Mouse (Mus musculus) embryonic facial prominence, embryonic 11.5 days (tissue): Measurements from ENCODE around the gene Atp6v1c2. TPM values are rescaled to one million over a fixed set of nuclear protein-coding genes. Genes with fewer than 3 reads are reported as not detected.

Source experiments
- ATAC-seq: fragments of 200-750 bp; cut with Nextera tagmentation; replicated peaks from 2 replicates; pipeline ENCODE4 v1.8.0; 2017; ENCODE audit warnings: low read depth; ENCODE audit not compliant: insufficient number of reproducible peaks, low FRiP score, low TSS enrichment
- DNase-seq: peaks from one replicate; pipeline ENCODE4 v3.0.0-alpha.2; 2015; ENCODE audit warnings: low spot score
- H3K27ac ChIP-seq: fragments of 300-500 bp; sonication (generic); replicated peaks from 2 replicates; pipeline ENCODE4 v1.5.1; 2014; ENCODE audit warnings: mild to moderate bottlenecking, low read depth, low read length, control low read depth
- H3K27me3 ChIP-seq: fragments of 300-500 bp; sonication (generic); 2 replicates; pipeline ENCODE4 v1.6.1; 2014; ENCODE audit warnings: mild to moderate bottlenecking, low read length, moderate library complexity, mixed read lengths; ENCODE audit not compliant: control insufficient read depth, insufficient read depth
- H3K36me3 ChIP-seq: fragments of 300-500 bp; sonication (generic); replicated peaks from 2 replicates; pipeline ENCODE4 v1.6.1; 2014; ENCODE audit warnings: low read depth, mild to moderate bottlenecking, low read length, moderate library complexity, mixed read lengths; ENCODE audit not compliant: control insufficient read depth, insufficient read depth
- H3K4me1 ChIP-seq: fragments of 300-500 bp; sonication (generic); 2 replicates; pipeline ENCODE4 v1.6.1; 2014; ENCODE audit warnings: low read length, mixed read lengths; ENCODE audit not compliant: control insufficient read depth, insufficient read depth
- H3K4me2 ChIP-seq: fragments of 300-500 bp; sonication (generic); 2 replicates; pipeline ENCODE4 v1.6.1; 2014; ENCODE audit warnings: low read depth, mild to moderate bottlenecking, control low read depth, low read length, moderate library complexity
- H3K4me3 ChIP-seq: fragments of 300-500 bp; sonication (generic); 2 replicates; pipeline ENCODE4 v1.5.1; 2014; ENCODE audit warnings: low read depth, low read length, control low read depth
- H3K9ac ChIP-seq: fragments of 300-500 bp; sonication (generic); replicated peaks from 2 replicates; pipeline ENCODE4 v1.6.1; 2014; ENCODE audit warnings: mild to moderate bottlenecking, control low read depth, low read length
- H3K9me3 ChIP-seq: fragments of 300-500 bp; sonication (generic); replicated peaks from 2 replicates; pipeline ENCODE4 v1.6.1; 2016; ENCODE audit warnings: mild to moderate bottlenecking, low read length, inconsistent platforms, mixed read lengths; ENCODE audit not compliant: control insufficient read depth
- WGBS: fragments of 180-500 bp; shearing (Covaris S2); extraction: QIAGEN DNeasy Blood & Tissue Kit; methylation state at CpG from one replicate; pipeline ENCODE4 v1.1.7; 2014; 5-methylcytosine and 5-hydroxymethylcytosine counted together
- polyA plus RNA-seq: library from polyadenylated mRNA; unstranded; fragments of >200 nt; fragmentation: Nextera tagmentation; extraction: Ambion mirVana; gene quantifications from 2 replicates; pipeline ENCODE4 v1.2.1, GENCODE M21; 2014

Gene Atp6v1c2
- polyA plus RNA-seq, 1 experiment from 2014 or later, result 0.49 TPM

GRCm38 (mm10) chr12:17264826-17265225 lies 64.3 kb downstream of the Atp6v1c2 start:
- H3K9me3 ChIP-seq, result no peaks in the 10 kb centered on the region
- WGBS, result 98% methylated on average over 2 of the region's 2 CpGs
- no peak overlapping the region for H3K4me2 ChIP-seq
- H3K9ac ChIP-seq, result no peak overlapping the region
- H3K27me3 ChIP-seq, result no peaks in the 10 kb centered on the region
- H3K36me3 ChIP-seq, result no peaks in the 10 kb centered on the region
- no peak for DNase-seq
- H3K4me1 ChIP-seq, result 0 out of 2 replicates have a peak, but pooled peaks cover 2% of the 10 kb centered on the region
- H3K27ac ChIP-seq, result no peak overlapping the region
- no peak for ATAC-seq
- no peak overlapping the region for H3K4me3 ChIP-seq

DNA sequence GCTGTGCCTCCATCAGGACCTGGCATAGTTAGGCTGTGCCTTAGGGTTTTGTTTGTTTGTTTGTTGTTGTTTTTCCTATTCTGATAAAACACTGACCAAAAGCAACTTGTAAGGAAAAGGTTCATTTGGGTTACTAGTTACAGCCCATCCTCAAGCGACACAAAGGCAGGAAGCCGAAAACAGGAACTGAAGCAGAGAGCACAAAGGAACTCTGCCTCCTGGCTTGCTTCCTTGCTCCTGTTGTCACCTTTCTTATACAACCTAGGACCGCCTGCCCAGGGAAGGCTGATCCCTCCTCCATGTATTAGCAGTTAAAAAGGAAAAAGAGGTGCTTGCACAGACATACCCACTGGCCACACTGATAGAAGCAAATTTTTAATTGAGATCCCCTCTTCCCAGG lies 65.3 kb downstream of the Atp6v1c2 start:
- H3K27ac ChIP-seq, result no peak overlapping the region
- H3K36me3 ChIP-seq, result no peaks in the 10 kb centered on the region
- H3K9ac ChIP-seq, result no peak overlapping the region
- DNase-seq (no peak), ATAC-seq (no peak)
- 80% methylated on average over 3 of the region's 3 CpGs for WGBS
- H3K4me2 ChIP-seq, result no peak overlapping the region
- 0 out of 2 replicates have a peak, but pooled peaks cover 2% of the 10 kb centered on the region for H3K4me1 ChIP-seq
- no peaks in the 10 kb centered on the region for H3K27me3 ChIP-seq
- no peak overlapping the region for H3K4me3 ChIP-seq
- no peaks in the 10 kb centered on the region for H3K9me3 ChIP-seq

DNA sequence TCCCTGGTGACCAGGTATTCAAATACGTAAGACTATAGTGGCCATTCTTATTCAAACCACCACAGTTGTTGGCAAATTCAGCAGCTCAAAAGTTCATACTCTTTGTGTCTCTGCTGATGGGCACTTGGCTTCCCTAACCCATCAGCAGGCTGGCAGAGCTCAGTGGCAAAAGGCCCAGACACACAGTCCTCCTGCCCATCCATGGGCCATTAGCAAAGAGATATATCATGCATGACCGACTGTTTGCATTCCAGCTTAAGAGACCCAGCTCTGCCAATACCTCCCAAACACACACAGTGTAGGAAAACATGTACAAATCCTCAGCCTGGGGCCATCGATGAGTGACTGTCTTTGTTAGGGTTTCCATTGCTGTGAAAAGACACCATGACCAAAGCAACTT lies 68.2 kb downstream of the Atp6v1c2 start:
- Histone ChIP-seq H3K9ac (no peak overlapping the region), H3K4me1 (no peaks in the 10 kb centered on the region), H3K4me3 (no peak overlapping the region), H3K9me3 (no peaks in the 10 kb centered on the region), H3K27ac (no peak overlapping the region), H3K4me2 (no peak overlapping the region), H3K36me3 (no peaks in the 10 kb centered on the region), H3K27me3 (no peaks in the 10 kb centered on the region)
- no peak for ATAC-seq
- no peak for DNase-seq
- 89% methylated on average over 3 of the region's 3 CpGs for WGBS

DNA sequence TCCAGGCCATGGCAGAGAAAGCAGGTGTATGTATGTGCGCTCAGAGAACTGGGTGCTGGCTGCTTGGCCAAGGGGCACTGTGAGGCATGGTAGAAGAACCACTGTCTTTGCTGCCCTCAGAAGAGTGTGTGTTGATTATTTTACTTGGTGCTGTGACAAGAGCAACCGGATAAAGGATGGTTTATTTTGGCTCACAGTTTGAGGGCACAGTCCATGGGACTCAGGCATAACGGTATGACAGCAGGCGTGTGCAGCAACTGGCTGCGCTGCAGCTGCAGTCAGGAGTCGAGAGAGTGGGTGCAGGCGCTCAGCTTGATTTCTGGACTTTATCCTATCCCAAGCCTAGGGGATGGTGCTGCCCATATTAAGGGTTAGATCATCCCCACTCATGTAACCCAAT lies 70.7 kb downstream of the Atp6v1c2 start:
- H3K4me1 ChIP-seq, result no peaks in the 10 kb centered on the region
- WGBS, result 92% methylated on average over 7 of the region's 7 CpGs
- H3K4me2 ChIP-seq, result no peak overlapping the region
- ATAC-seq (no peak), DNase-seq (no peak)
- H3K4me3 ChIP-seq, result no peak overlapping the region
- H3K9ac ChIP-seq, result no peak overlapping the region
- no peaks in the 10 kb centered on the region for H3K9me3 ChIP-seq
- no peak overlapping the region for H3K27ac ChIP-seq
- no peaks in the 10 kb centered on the region for H3K36me3 ChIP-seq
- no peaks in the 10 kb centered on the region for H3K27me3 ChIP-seq

DNA sequence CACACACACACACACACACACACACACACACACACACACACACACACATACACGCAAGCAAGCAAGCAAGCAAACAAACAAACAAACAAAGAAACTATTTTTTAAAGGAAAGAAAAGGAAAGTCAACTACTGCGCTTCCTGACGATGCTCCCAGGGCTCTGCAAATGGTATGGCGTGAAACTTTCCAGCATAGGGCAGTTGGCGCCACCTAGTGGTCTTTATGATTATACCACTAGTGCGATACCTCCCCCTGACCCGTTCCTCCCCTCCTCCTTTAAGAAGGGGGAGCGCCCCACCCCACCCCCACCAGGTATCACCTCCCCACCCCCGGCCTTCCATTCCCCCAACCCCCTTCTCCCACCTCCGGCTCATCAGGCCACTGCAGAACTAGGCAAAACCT lies 72.3 kb downstream of the Atp6v1c2 start:
- 6% methylated on average over 9 of the region's 10 CpGs for WGBS
- Histone ChIP-seq H3K27ac (no peak overlapping the region), H3K9ac (no peak overlapping the region), H3K36me3 (no peaks in the 10 kb centered on the region), H3K4me1 (no peaks in the 10 kb centered on the region), H3K9me3 (no peaks in the 10 kb centered on the region), H3K27me3 (no peaks in the 10 kb centered on the region), H3K4me2 (no peak overlapping the region), H3K4me3 (no peak overlapping the region)
- ATAC-seq (no peak; the same call in 1 of the 2 replicates), DNase-seq (peak; percentile 86)

- no peaks in the 10 kb centered on the region for H3K4me1 ChIP-seq
- no peak overlapping the region for H3K4me2 ChIP-seq
- H3K27me3 ChIP-seq, result no peaks in the 10 kb centered on the region
- DNase-seq (peak; percentile 25), ATAC-seq (no peak)
- no peak overlapping the region for H3K9ac ChIP-seq
- no peak overlapping the region for H3K27ac ChIP-seq
- no peaks in the 10 kb centered on the region for H3K36me3 ChIP-seq
- WGBS, result 82% methylated on average over 6 of the region's 6 CpGs
- H3K4me3 ChIP-seq, result no peak overlapping the region
- no peaks in the 10 kb centered on the region for H3K9me3 ChIP-seq
Measured at GRCm38 (mm10) chr12:17255602-17256001, 73.6 kb downstream of the Atp6v1c2 start.

- Histone ChIP-seq H3K9ac (no peak overlapping the region), H3K4me1 (no peaks in the 10 kb centered on the region), H3K9me3 (no peaks in the 10 kb centered on the region), H3K27ac (no peak overlapping the region), H3K4me3 (no peak overlapping the region), H3K36me3 (no peaks in the 10 kb centered on the region), H3K4me2 (peak overlapping the region; percentile 27), H3K27me3 (no peaks in the 10 kb centered on the region)
- DNase-seq (peak; percentile 86), ATAC-seq (peak; percentile 50; the same call in 1 of the 2 replicates)
- WGBS, result 8% methylated on average over 9 of the region's 9 CpGs
Measured at GRCm38 (mm10) chr12:17253069-17253468, 76.1 kb downstream of the Atp6v1c2 start.

GRCm38 (mm10) chr12:17250962-17251361 lies 78.2 kb downstream of the Atp6v1c2 start:
- Histone ChIP-seq H3K27me3 (no peaks in the 10 kb centered on the region), H3K4me1 (no peaks in the 10 kb centered on the region), H3K9ac (no peak overlapping the region), H3K36me3 (no peaks in the 10 kb centered on the region), H3K9me3 (no peaks in the 10 kb centered on the region), H3K4me3 (no peak overlapping the region), H3K4me2 (no peak overlapping the region), H3K27ac (no peak overlapping the region)
- WGBS, result 87% methylated on average over 8 of the region's 8 CpGs
- ATAC-seq (no peak), DNase-seq (no peak)
